9 mouse cellular contexts compared by ENCODE assay signal in the genomic region with DNA sequence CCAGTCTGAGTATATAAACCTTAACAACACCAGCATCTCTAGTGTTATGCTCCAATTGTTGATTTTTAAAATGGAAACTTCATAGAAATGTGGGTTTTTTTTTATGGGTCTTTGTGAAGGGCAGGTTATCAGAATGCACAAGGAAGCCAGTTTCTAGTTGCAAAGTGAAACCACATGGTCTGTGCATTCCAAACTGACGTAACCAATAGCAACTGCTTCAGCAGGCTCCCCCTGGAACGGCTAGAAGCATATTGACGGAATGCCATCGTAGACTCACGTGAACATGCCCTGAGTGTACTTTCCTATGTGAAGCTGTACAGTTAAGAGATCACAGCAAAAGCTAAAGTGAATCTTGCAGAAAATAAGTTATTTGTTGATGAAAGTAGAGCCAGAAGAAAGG.
DNase-seq lines count a peak whose midpoint lies in the region.
"Had no signal": no experiment of that assay in that cellular context is flagged by ENCODE, and none has a peak within 500 bp of the region (broad histone marks: within the 10 kb centered on the region; RNA-seq: fewer than 3 reads in every experiment).

No protein-coding gene starts in this region.

- DNase-seq in 3T3-L1 (ENCODE audit: low read depth, low spot score), result peak; percentile 81
- peak; percentile 62 for DNase-seq in NIH3T3 (ENCODE audit: low read depth)
- peak; percentile 92 for DNase-seq in forelimb bud, embryonic 11.5 days (ENCODE audit: low read depth, low spot score)
- DNase-seq in mesoderm, embryonic 11.5 days (ENCODE audit: low read depth, low spot score), result peak; percentile 82
- no peak for DNase-seq in cerebellum, adult 18-20 months
- DNase-seq in gastrocnemius, postnatal 36 days, result no peak
- DNase-seq in left cerebral cortex, postnatal 25 days (ENCODE audit: low spot score in 2 of 2), result no peak
- no peak for DNase-seq in thymus, adult 18-20 months
- DNase-seq: lung, adult 18-20 months had no signal

- intact Hi-C loops in gastrocnemius, postnatal 36 days (cut with DNase I), result no loop called here
- intact Hi-C loops in left cerebral cortex, postnatal 25 days (cut with DNase I), result no loop called here

Comparison
In these comparisons a context has a peak if more than half of its experiments do, and no peak if none do; other contexts are left out.
1. DNase-seq: peak in 3T3-L1 (single experiment), NIH3T3 (single experiment), forelimb bud, embryonic 11.5 days (single experiment) and mesoderm, embryonic 11.5 days (single experiment); none in cerebellum, adult 18-20 months (0 of 2), gastrocnemius, postnatal 36 days (0 of 2), left cerebral cortex, postnatal 25 days (0 of 2) and thymus, adult 18-20 months (0 of 2).